Comparison of ENCODE assay signal across 8 mouse cellular contexts in the genomic region with DNA sequence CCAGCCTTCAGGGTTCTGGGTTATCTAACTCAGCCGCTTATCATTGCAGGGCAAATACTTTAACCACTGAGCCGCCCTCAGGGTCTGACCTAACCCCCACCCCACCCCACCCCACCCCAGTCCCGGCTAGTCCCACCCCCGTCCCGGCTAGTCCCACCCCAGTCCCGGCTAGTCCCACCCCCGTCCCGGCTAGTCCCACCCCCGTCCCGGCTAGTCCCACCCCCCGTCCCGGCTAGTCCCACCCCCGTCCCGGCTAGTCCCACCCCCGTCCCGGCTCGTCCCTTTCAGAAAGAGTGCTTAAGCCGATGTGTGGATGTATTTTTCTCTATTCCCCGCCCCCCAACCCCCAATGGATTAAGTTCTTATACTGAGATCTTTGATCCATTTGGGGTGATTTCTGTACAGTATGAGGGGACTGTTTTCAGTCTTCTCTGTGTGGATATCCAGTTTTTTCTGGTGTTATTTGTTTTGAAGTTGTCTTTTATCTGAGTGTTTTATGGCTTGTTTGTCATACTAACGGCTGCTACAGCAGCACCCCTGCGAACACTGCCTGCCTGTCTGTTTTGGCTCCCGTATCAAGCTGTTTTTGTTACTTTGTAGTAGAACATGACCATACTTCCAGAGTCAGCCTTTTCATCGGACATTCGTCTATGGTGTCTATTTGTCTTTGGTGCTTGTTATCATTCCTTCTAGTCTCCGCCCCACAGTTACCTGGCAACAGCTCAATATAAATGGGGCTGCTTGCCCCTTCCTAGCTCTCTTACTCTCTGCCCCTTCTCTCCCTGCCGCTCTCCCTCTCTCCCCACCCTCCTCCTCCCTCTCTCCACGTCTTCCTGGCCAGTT. TPM values are rescaled to one million over a fixed set of nuclear protein-coding genes. Genes with fewer than 3 reads are reported as not detected.
DNase-seq lines count a peak whose midpoint lies in the region; ATAC-seq and TF ChIP-seq lines count a peak whose summit lies in the region.

No protein-coding gene starts in this region.

- TF ChIP-seq EP300 in ES-Bruce4 (IDR thresholded peaks at IDR 0.05; ENCODE audit: insufficient read depth, low read depth, low read length): no peak

- no peak for TF ChIP-seq POLR2A in ES-Bruce4 (IDR thresholded peaks at IDR 0.05; ENCODE audit: insufficient read depth, low read length)

- H3K27me3 ChIP-seq in ES-Bruce4 (ENCODE audit: control insufficient read depth, insufficient read depth, low read length, poor library complexity, severe bottlenecking): no peaks in the 10 kb centered on the region
- no peaks in the 10 kb centered on the region for H3K27me3 ChIP-seq in embryonic facial prominence, embryonic 14.5 days (replicated peaks; ENCODE audit: control insufficient read depth, insufficient read depth, low read length)
- H3K27me3 ChIP-seq in intestine, embryonic 14.5 days (replicated peaks; ENCODE audit: control insufficient read depth, insufficient read depth, low read length): no peaks in the 10 kb centered on the region
- H3K27me3 ChIP-seq in lung, embryonic 16.5 days (ENCODE audit: control insufficient read depth, insufficient read depth, low read depth, low read length): peaks cover 9% of the 10 kb centered on the region
- H3K27me3 ChIP-seq in stomach, embryonic 15.5 days (replicated peaks): no peaks in the 10 kb centered on the region

- no peak for TF ChIP-seq CTCF in ES-Bruce4 (IDR thresholded peaks at IDR 0.05; ENCODE audit: low read depth, low read length)

- DNase-seq in A20 (ENCODE audit: low read depth, low spot score): peak; percentile 47
- DNase-seq in embryonic facial prominence, embryonic 14.5 days (ENCODE audit: low spot score): no peak
- peak; percentile 63 for DNase-seq in intestine, embryonic 14.5 days (ENCODE audit: low spot score)
- DNase-seq in cerebellum, adult 8-10 months: no peak
- no peak for DNase-seq in cerebellum, postnatal 36 days

- H3K4me3 ChIP-seq in ES-Bruce4 (ENCODE audit: low read depth, low read length): peak overlapping the region; percentile 16; the same call in 1 of the 2 replicates
- H3K4me3 ChIP-seq in embryonic facial prominence, embryonic 14.5 days (ENCODE audit: low read depth, low read length): peak overlapping the region; percentile 23
- peak overlapping the region; percentile 31 for H3K4me3 ChIP-seq in intestine, embryonic 14.5 days (ENCODE audit: low read depth, low read length)
- H3K4me3 ChIP-seq in lung, embryonic 16.5 days (ENCODE audit: low read length): peak overlapping the region; percentile 33
- H3K4me3 ChIP-seq in stomach, embryonic 15.5 days (replicated peaks): peak overlapping the region; percentile 30

- peak; percentile 55; the same call in 1 of the 2 replicates for ATAC-seq in embryonic facial prominence, embryonic 14.5 days (ENCODE audit: low read depth)
- ATAC-seq in intestine, embryonic 14.5 days (replicated peaks; ENCODE audit: low FRiP score, low TSS enrichment, low read depth): peak; percentile 84
- peak; percentile 89 for ATAC-seq in lung, embryonic 16.5 days (ENCODE audit: low read depth)
- ATAC-seq in stomach, embryonic 15.5 days (ENCODE audit: insufficient read depth, low FRiP score, low read depth): peak; percentile 95

- H3K36me3 ChIP-seq in ES-Bruce4 (ENCODE audit: control insufficient read depth, insufficient read depth, low read length, poor library complexity, severe bottlenecking): no peaks in the 10 kb centered on the region
- no peaks in the 10 kb centered on the region for H3K36me3 ChIP-seq in embryonic facial prominence, embryonic 14.5 days (ENCODE audit: control insufficient read depth, insufficient read depth, low read length)
- H3K36me3 ChIP-seq in intestine, embryonic 14.5 days (ENCODE audit: control insufficient read depth, insufficient read depth, low read length): no peaks in the 10 kb centered on the region
- H3K36me3 ChIP-seq in lung, embryonic 16.5 days (ENCODE audit: control insufficient read depth, insufficient read depth, low read length): no peaks in the 10 kb centered on the region
- no peaks in the 10 kb centered on the region for H3K36me3 ChIP-seq in stomach, embryonic 15.5 days

- H3K9ac ChIP-seq in ES-Bruce4 (ENCODE audit: low read depth, poor library complexity, severe bottlenecking): no peak overlapping the region; the same call in 1 of the 2 replicates
- no peak overlapping the region for H3K9ac ChIP-seq in embryonic facial prominence, embryonic 14.5 days (ENCODE audit: low read depth, low read length)
- H3K9ac ChIP-seq in intestine, embryonic 14.5 days (ENCODE audit: low read length): no peak overlapping the region
- peak overlapping the region; percentile 39 for H3K9ac ChIP-seq in lung, embryonic 16.5 days (ENCODE audit: low read length)
- H3K9ac ChIP-seq in stomach, embryonic 15.5 days: no peak overlapping the region; the same call in 1 of the 2 replicates

- WGBS in embryonic facial prominence, embryonic 14.5 days: 6% methylated on average over 19 of the region's 27 CpGs
- WGBS in intestine, embryonic 14.5 days: 5% methylated on average over 27 of the region's 27 CpGs
- 2% methylated on average over 23 of the region's 27 CpGs for WGBS in lung, embryonic 16.5 days
- 2% methylated on average over 27 of the region's 27 CpGs for WGBS in stomach, embryonic 15.5 days

- no peaks in the 10 kb centered on the region for H3K9me3 ChIP-seq in ES-Bruce4 (replicated peaks; ENCODE audit: control insufficient read depth, insufficient read depth, low read length, poor library complexity, severe bottlenecking)
- H3K9me3 ChIP-seq in embryonic facial prominence, embryonic 14.5 days (ENCODE audit: control insufficient read depth, low read length): no peaks in the 10 kb centered on the region
- H3K9me3 ChIP-seq in intestine, embryonic 14.5 days (ENCODE audit: control insufficient read depth, low read length): no peaks in the 10 kb centered on the region
- no peaks in the 10 kb centered on the region for H3K9me3 ChIP-seq in lung, embryonic 16.5 days (ENCODE audit: control insufficient read depth, low read length)
- no peaks in the 10 kb centered on the region for H3K9me3 ChIP-seq in stomach, embryonic 15.5 days

- peak overlapping the region; percentile 52 for H3K4me2 ChIP-seq in embryonic facial prominence, embryonic 14.5 days (ENCODE audit: low read depth, low read length)
- H3K4me2 ChIP-seq in intestine, embryonic 14.5 days (ENCODE audit: low read length): peak overlapping the region; percentile 67
- peak overlapping the region; percentile 62 for H3K4me2 ChIP-seq in lung, embryonic 16.5 days (ENCODE audit: low read depth, low read length)
- peak overlapping the region; percentile 54 for H3K4me2 ChIP-seq in stomach, embryonic 15.5 days

- no peak overlapping the region for H3K27ac ChIP-seq in ES-Bruce4 (ENCODE audit: insufficient read depth, low read length)
- no peak overlapping the region for H3K27ac ChIP-seq in embryonic facial prominence, embryonic 14.5 days (replicated peaks; ENCODE audit: low read depth, low read length)
- H3K27ac ChIP-seq in intestine, embryonic 14.5 days (ENCODE audit: low read depth): peak overlapping the region; percentile 70
- H3K27ac ChIP-seq in lung, embryonic 16.5 days (ENCODE audit: low read length): no peak overlapping the region
- peak overlapping the region; percentile 68 for H3K27ac ChIP-seq in stomach, embryonic 15.5 days

- peaks cover 4% of the 10 kb centered on the region for H3K4me1 ChIP-seq in ES-Bruce4 (ENCODE audit: control insufficient read depth, insufficient read depth, low read length)
- peaks cover 5% of the 10 kb centered on the region for H3K4me1 ChIP-seq in embryonic facial prominence, embryonic 14.5 days (ENCODE audit: control insufficient read depth, insufficient read depth, low read length)
- H3K4me1 ChIP-seq in intestine, embryonic 14.5 days (replicated peaks; ENCODE audit: control insufficient read depth, insufficient read depth, low read length): 0 out of 2 replicates have a peak, but pooled peaks cover 8% of the 10 kb centered on the region
- peaks cover 8% of the 10 kb centered on the region; the same call in 1 of the 2 replicates for H3K4me1 ChIP-seq in lung, embryonic 16.5 days (replicated peaks; ENCODE audit: control insufficient read depth, insufficient read depth, low read length)
- peaks cover 8% of the 10 kb centered on the region; the same call in 1 of the 2 replicates for H3K4me1 ChIP-seq in stomach, embryonic 15.5 days

RNA-seq across cellular contexts. Expression of a gene that starts 14.2 kb away (rescaled TPM):
- 15.6 and 18.7 TPM in 2 replicates for polyA plus RNA-seq in ES-Bruce4 (2011; ENCODE audit: insufficient read depth, insufficient read length, low read depth, missing spikeins)
- 3.1 and 4.3 TPM in 2 replicates for polyA plus RNA-seq in embryonic facial prominence, embryonic 14.5 days (2014; fragmentation: Nextera tagmentation; extraction: Ambion mirVana)
- polyA plus RNA-seq in intestine, embryonic 14.5 days (2014; fragmentation: Nextera tagmentation; extraction: Ambion mirVana): 5.4 and 6.4 TPM in 2 replicates
- 2.5 and 4.2 TPM in 2 replicates for polyA plus RNA-seq in lung, embryonic 16.5 days (2015; fragmentation: Nextera tagmentation; extraction: Ambion mirVana)
- 4.6 and 4.9 TPM in 2 replicates for polyA plus RNA-seq in stomach, embryonic 15.5 days (2015; fragmentation: Nextera tagmentation; extraction: Ambion mirVana)

RNA-seq across cellular contexts. Expression of a gene that starts 18.2 kb away (rescaled TPM):
- polyA plus RNA-seq in ES-Bruce4 (2011; ENCODE audit: insufficient read depth, insufficient read length, low read depth, missing spikeins): 25.1 and 28.1 TPM in 2 replicates
- polyA plus RNA-seq in embryonic facial prominence, embryonic 14.5 days (2014; fragmentation: Nextera tagmentation; extraction: Ambion mirVana): 1.5 and 2.1 TPM in 2 replicates
- 1.2 and 1.4 TPM in 2 replicates for polyA plus RNA-seq in intestine, embryonic 14.5 days (2014; fragmentation: Nextera tagmentation; extraction: Ambion mirVana)
- 0.67 and 1.3 TPM in 2 replicates for polyA plus RNA-seq in lung, embryonic 16.5 days (2015; fragmentation: Nextera tagmentation; extraction: Ambion mirVana)
- polyA plus RNA-seq in stomach, embryonic 15.5 days (2015; fragmentation: Nextera tagmentation; extraction: Ambion mirVana): 4.0 and 4.4 TPM in 2 replicates

RNA-seq across cellular contexts. Expression of a gene that starts 59.6 kb away (rescaled TPM):
- 2.0 and 2.4 TPM in 2 replicates for polyA plus RNA-seq in ES-Bruce4 (2011; ENCODE audit: insufficient read depth, insufficient read length, low read depth, missing spikeins)
- polyA plus RNA-seq in embryonic facial prominence, embryonic 14.5 days (2014; fragmentation: Nextera tagmentation; extraction: Ambion mirVana): 2.4 and 3.8 TPM in 2 replicates
- polyA plus RNA-seq in intestine, embryonic 14.5 days (2014; fragmentation: Nextera tagmentation; extraction: Ambion mirVana): 11.9 and 49.9 TPM in 2 replicates
- 4.2 and 9.6 TPM in 2 replicates for polyA plus RNA-seq in lung, embryonic 16.5 days (2015; fragmentation: Nextera tagmentation; extraction: Ambion mirVana)
- polyA plus RNA-seq in stomach, embryonic 15.5 days (2015; fragmentation: Nextera tagmentation; extraction: Ambion mirVana): 273 and 329 TPM in 2 replicates

Comparison
In these comparisons a context has a peak if more than half of its experiments do, and no peak if none do; other contexts are left out.
1. DNase-seq: peak in A20 (single experiment) and intestine, embryonic 14.5 days (single experiment); none in embryonic facial prominence, embryonic 14.5 days (single experiment), cerebellum, adult 8-10 months (single experiment) and cerebellum, postnatal 36 days (0 of 2).
2. H3K27ac ChIP-seq: peak in intestine, embryonic 14.5 days (single experiment) and stomach, embryonic 15.5 days (single experiment); none in ES-Bruce4 (single experiment), embryonic facial prominence, embryonic 14.5 days (single experiment) and lung, embryonic 16.5 days (single experiment).
3. Peak in every context shown above with its lines, with median percentiles within 50 percentile points of each other: H3K4me3 ChIP-seq, ATAC-seq and H3K4me2 ChIP-seq.